Mouse (Mus musculus) activated CD4-positive, CD25-positive, alpha-beta regulatory T cell, adult 4 months (primary cell): ENCODE data around the gene Dapk2. TPM values are rescaled to one million over a fixed set of nuclear protein-coding genes. Genes with fewer than 3 reads are reported as not detected.
A peak's percentile ranks its signal among the peaks of the same experiment; 100 is the strongest.

Experiments
- ATAC-seq: one replicate; pipeline ENCODE4 v1.8.0; 2017
- polyA plus RNA-seq, 2 experiments: library from polyadenylated mRNA; unstranded; fragments of 100-300 nt; shearing (Covaris generic); gene quantifications; one replicate each; pipeline ENCODE4 v1.2.1; 2017

Gene Dapk2
- 1 to 10 TPM in 1 of 2 experiments, under 1 TPM in 1; 0.82 to 2.6 TPM for polyA plus RNA-seq

DNA sequence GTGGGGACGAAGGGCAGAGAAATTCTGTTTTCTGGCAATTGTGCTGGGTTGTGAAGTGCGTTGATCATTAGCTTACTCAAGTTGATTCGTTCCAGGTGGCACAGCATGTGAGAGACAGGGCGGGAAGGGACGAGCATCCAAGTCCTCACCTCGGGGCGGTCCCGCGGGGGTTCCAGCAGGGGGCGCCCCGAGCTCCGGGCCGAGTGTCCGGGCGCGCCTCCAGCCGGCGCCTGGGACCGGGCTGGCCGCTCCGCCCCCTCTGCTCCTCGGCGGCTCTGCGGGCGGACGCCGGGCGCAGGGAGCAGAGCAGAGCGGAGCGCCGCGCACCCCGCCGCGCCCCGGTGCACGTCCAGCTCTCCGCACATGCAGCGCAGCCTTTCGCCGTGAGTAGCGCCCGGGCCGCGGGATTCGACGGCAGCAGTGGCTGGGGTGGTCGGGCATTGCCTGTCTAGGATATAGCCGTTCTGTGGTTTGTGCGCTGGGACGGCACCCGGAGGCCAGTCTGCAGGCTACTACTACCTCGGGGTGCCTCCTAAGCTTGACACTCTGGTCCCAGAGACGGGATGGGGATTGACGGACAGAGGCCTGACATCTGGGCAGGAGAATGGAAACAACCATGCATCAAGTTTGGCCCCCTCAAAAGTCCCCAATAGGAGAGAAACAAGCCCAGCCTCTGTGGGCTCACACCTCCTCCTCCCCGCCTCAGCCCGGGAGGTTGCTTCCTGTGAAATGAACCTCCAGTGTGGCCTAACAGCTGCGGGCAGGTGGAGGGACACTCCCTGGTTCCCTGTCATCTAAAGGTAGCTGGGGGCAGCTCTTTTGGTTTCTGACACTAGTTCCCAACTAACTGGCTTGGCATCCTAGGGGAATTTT is at the start of gene Dapk2:
Dapk2 (plus strand) TSS at position 266 of the 873 bp plus-strand sequence.
- ATAC-seq, result peak; percentile 46

DNA sequence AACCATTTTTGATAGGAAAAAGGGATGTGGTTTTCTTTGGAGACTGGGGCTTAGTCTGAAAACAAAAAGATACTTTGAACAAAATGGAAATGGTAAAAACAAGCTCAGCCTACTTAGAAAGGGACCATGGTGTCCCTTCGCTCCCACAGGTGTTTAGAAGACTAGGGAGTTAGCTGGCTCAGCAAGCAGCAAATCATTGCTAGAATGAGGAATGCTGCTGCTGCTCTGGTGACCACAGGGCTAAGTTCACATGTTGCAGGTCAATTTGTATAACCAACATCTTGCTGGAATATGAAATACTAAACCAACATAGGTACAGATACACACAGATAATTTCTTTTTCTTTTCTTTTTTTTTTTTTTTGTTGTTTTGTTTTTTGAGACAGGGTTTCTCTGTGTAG is 48.4 kb upstream of the Dapk2 start:
- no peak for ATAC-seq

DNA sequence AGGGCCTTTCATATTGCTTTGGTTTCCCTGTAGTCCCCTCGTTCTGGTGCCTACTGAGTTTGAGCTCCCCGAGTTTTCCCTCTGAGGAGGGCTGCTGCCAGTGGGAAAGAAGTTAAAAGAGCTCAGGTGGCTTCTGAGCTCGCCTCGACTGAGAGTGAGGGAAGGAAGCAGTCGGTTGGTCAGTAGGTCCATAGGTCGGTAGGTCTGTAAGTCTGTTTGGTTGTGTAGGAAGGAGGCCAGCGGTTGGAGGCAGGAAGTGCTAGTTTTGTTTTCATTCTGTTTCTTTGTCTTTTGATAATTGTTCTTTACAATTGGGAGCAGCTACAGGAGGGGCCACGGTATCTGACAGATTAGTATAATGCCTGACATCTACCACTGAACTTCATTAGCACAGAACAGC is 47.9 kb upstream of the Dapk2 start:
- no peak for ATAC-seq

DNA sequence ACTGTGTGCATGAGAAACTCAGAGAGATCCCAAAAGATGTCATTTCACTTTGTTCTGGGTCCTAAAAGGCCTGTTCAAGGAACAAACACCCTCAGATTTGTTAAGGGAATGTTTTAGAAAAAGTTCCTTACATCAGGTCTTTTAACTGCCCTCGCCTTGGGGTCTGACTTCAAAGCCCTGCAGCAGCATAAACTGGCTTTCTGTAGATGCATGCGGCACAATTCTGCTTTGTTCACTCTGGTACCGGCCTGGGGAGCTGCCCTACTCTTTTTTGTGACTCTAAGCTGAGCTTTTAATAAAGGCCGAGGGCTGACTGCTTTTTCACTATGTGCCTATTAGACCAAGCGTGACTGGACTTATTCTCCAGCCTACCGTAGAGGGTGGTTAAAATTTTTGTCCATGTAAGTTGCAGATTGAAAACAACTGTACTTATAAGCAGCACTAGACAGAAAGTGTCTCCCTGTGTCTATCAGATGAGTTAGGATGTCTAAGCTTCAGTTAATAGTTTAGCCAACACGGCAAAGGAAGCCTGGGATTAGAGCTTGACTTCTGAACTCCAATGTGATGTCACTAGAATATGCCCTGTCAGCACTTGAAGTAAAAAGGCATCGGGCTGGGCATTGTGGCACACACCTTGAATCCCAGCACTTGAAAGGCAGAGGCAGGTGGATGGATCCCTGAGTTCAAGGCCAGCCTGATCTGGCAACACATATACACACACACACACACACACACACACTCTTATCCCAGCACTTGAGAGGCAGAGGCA is 47.2 kb upstream of the Dapk2 start:
- no peak for ATAC-seq

DNA sequence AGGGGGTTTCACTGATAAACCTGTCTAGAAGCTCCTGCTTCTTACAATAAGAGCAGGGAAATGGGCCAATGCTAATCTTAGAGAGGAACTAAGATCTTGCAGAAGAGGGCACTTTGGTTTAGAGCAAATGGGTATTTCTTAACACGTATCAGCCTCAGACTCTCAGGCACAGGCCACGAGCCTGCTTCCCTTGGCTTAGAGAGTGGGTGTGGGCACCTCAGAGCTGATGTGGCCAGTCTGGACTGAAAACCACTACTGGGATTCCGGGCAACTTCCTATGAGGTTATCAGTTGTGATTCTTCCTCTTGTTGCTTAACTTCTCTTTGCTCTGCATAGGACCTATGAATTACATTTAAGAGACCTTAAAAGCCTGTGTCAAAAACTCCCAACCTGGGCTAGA is 43.7 kb upstream of the Dapk2 start:
- no peak for ATAC-seq

DNA sequence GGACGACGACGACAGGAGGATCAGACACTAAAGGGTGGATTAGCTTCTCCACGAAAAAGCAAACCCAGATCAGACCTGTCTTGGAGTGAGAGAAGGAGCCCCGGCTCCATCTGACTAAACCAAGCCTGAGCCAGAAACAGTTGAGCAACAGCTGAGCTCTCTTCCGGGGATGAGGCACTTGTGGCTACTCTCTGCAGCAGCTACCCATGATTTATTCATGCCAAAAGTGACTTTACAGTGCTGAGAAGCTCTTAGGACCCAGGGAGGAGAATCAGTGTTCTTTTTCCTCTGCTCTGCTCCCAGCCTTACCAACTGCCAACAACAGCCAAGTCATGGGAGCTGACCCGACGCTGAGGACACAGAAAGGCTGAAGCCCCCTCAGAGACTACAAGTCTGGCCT is 41.1 kb upstream of the Dapk2 start:
- no peak for ATAC-seq

DNA sequence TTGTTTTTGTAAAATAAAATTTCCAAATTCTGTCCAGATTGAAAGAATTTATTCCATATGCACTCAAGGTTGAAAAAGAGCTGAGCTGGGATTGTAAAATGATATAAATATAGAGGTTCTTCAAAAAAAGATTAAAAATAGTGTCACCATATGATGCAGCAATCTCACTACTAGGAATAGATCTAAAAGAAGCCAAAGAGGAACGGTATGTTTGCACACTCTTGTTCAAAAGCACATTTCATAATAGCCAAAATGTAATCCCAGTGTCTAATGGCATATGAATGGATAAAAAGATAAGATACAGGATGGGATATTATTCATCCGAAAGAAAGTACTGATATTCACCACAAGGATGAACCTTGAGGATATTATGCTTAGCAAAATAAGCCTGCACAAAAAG is 38.5 kb upstream of the Dapk2 start:
- ATAC-seq, result no peak

DNA sequence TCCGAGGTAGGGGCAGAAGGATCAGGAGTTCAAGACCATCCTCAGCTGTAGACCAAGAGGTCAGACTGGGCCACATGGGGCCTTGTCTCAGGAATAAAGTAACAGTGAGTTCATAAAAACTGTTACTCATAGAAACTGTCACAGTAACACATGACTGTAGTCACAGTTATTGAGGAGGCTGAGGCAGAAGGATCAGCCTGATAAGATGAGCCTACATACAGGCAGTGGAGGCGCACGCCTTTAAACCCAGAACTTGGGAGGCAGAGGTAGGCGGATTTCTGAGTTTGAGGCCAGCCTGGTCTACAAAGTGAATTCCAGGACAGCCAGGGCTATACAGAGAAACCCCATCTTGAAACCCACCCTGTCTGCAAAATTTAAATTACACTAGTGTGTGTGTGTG is 37.9 kb upstream of the Dapk2 start:
- no peak for ATAC-seq

DNA sequence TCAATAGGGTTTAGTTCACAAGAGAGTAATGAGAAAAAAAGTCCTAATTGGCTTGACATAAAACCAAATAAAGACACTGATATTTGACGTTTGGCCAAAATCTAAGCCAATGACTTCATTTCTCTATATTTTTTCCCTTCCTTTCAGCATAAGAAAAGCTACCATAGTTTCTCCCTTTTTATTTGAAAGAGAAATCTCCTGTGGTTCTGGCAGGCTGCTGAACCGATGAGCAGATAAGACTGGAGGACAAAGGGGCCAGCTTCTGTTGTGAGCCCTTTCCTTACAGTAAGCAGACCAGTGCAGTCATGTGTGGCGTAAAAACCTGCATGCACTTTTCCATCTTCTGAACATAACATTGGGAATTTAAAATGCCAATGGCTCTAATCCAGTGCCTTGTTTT is 37.1 kb upstream of the Dapk2 start:
- no peak for ATAC-seq

DNA sequence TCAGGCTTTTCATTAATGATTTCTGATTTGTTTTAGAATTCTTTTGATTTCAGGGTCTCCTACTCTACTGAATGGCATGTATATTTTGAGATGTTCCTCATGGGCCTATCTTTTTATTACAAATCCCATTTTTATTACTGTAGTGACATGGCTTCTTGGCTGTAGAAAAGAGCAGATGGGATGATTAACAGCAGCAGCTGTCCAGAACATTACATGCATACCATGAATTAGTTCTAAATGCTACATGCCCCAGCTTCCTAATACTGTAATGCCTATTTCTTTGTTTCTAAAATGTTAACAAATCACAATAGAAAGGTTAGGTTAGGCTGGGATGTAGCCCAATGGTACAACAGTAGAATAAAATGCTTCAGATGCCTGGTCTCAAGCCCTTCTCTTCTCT is 36.6 kb upstream of the Dapk2 start:
- no peak for ATAC-seq

DNA sequence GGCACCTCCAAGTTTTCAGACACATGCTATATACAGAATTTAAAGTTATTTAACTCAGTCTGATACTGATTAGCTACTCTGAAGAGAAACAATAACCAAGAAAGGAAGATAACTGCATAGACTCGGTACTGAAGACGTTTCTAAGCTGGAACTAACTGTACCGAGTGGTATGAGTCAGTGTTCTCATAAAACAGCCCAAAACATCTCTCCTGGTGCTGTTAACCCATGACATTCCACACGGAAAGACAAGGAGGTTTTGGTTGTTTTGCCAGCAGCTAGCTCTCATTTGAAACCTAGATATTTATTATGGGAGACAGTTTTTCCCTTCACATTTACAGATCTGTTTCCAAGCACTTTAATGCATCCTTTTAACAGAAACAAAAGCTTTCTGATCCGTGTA is 34.4 kb upstream of the Dapk2 start:
- ATAC-seq, result no peak

DNA sequence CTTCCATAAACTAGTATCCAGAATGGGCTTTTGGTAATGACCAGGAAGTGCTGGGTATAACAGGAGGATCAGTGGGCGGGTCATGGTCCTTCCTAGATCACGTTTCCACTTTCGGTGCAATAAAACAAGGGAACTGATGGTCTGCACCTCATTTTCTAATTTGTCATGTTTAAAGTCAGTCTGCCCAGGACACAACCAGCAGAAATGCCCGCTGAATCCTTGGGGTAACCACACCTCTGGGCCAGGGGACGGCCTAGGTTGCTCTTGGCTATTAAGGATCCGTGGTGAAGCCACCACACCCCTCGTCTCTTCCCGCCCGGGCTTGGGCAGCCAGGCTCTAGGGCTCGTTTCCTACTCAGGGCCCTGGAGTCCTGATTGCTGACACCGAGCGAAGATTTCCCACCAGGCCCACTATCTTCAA is 33.9 kb upstream of the Dapk2 start:
- no peak for ATAC-seq

DNA sequence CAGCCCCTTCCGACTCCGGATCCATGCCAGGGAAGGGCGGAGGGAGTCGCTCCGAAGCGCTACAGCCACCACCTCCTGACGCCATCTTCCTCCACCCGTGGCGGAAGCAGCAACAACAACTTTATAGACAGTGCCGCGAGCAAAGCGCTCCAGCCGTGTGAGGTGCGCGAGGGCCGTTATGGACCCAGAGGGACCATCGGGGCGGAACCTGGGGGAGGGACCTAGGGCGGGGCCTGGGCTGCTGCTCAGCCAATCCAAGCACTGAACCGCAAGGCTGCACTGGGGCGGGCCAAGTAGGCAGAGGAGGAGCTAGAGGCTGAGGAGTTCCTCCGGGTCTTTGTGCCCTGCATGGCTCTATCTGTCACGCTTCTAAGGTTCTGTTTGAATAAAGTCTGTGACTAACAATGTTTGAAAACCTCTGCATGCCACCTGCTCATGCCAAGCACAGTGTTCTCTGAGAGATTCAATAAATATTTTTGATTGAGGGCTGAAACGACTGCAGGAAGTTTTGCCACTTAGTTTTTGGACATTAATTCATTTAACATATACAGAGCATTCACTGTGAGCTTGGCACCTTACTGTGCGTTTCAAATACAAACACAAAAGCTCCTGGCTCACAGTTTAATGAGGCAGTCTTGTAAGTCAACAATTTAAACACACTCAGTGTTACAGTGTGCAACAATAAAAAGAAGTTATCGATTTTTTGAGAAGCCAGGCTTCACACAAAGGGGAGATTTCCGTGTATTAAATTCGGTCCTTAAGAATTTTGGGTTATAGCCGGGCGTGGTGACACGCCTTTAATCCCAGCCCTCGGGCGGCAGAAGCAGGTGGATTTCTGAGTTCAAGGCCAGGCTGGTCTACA is 33.1 kb upstream of the Dapk2 start:
- peak; percentile 87 for ATAC-seq

DNA sequence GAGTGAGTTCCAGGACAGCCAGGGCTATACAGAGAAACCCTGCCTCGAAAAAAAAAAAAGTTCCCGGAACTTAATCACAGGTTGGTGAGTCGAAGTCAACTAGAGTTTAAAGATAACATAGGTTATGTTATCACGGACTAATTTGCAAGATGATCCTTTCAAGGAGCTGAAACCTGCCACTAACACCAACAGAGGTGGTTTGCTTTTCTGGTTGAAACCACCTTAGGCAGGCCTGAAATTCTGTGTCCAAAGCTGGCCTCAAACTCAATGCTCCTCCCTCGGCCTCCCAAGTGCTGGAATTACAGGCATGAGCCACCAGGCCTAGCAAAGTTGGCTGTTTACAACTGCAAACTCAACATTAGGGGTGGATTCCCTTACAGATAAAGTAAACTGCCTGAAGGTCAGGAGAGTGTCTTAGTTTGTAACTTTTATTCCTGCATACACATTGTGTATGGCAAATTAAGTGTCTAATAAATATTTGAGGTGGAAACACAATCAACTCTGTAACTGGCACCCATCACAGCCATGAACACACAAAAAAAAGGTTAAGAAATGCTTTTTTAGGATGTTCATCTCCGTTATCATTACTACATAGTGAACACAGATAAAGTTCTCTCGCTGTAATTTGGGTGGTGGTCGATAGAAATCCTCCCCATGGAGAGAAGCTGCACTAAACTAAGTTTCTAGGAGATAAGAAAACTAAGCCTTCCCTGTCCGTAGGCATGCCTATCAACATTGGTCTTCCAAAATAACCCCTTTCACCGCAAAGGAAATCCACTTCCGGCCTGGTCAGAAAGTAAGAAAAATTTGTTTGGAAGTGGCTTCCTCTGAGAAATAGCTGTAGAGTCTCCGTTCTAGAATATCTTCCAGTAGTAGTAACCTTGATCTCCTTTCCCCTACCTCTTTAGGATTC is 32.2 kb upstream of the Dapk2 start:
- peak; percentile 25 for ATAC-seq

DNA sequence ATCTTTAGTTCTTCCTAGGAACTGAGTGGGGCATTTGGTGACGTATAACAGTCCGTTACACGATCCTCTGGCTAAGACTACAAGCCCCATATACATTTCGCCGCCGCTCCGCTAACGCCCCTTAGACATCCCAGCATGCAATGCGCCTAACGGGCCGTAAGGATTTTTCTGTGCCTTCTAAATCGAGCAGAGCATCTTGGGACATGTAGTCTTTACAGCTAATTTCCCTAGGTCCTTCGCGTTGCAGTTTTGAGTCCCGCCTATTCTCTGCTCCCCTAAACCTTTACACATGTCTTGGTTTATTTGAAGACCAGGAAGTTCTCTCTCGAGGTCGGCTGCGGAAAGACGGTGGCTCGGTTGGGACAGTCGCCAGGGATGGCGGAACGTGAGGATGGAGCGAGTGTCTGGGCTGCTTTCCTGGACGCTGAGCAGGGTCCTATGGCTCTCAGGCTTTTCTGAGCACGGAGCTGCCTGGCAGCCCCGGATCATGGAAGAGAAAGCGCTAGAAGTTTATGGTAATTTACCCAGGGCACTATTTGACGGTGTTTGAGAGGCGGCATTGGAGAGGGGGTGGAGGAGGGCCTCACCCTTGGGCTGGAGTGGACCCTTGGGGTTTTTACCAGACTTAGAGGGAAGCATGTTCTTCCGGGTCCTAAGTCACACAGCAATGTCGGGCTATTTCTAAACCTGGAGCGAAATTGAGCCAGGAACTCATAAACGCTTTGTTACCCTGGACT is 31.4 kb upstream of the Dapk2 start, which contains the start of the genes Snx1 and Ciao2a:
Snx1 (minus strand) TSS at position 132 of the 737 bp plus-strand sequence.
Ciao2a (plus strand) TSS at position 156 of the 737 bp plus-strand sequence.
- peak; percentile 78 for ATAC-seq

DNA sequence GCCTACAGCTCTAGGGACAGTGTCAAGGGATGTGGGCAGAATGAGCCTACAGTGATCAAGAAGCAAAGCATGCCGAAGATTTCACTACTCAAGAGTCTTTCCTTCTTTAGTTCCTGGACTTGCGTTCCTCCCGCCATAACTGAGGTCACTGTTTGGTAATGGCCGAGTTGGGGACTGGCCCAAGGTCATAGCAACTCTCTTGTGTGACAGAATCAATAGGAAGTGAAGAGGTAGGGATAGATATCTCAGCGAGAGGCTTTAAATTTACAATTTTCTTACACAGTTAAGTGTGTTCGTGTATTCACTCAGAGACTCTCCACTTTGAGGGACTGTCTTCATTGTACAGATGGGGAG is 30.9 kb upstream of the Dapk2 start:
- ATAC-seq, result no peak

DNA sequence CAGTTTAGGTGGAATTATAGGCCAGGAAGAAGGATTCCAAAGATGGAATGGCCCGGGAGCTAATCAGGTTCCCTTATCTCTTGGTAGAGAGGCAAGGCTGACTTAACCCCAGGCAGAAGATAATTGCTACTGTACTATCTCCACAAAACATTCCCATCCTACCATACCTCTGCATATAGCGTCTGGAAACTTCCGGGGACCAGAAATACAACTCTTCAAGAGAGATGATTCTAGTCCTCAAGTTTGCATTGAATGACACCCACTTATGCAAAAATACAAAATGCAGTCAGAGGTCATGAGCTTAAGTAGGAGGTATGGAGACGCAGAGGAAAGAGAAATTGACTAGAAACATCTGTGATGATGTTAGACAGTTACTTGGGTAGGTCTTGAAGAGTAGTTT is 30.1 kb upstream of the Dapk2 start:
- no peak for ATAC-seq

DNA sequence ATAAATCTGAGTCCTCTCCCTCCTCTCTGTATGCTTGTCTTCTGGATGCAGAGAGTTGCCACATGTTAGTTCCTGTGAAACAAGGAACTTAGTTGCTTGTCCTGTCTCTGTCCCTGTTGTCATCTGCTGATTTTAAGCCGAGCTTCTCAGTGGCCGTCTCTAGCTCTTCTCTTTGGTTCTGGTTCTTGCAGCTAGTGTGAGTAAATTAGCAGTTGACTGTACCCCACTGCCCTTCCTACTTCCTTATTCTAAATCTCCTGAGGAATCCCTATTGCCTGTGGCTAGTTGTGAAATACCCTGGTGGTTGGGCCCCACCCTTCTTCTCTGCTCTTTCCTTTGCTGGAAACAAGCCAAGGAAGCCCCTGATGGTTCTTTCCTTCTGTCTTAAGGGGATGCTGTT is 26.6 kb upstream of the Dapk2 start:
- no peak for ATAC-seq

DNA sequence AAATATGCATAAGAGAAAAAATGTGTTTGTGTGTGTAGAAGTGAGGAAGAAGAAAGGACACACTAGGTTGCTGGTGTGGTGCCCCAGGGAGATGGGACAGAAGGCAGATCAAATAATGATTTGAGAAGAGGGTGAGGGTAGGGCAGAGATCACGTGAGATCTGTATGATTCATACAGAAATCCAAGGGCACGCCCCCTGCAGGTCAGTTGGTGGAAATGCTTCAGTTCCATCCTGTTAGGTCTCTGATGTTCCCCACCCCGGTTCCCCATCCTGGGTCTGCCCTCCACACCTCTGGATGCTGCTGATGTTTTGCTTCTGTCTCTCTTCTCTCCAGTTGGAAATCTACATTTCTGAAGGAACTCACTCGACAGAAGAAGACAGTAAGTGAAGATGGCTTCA is 22.1 kb upstream of the Dapk2 start:
- no peak for ATAC-seq

DNA sequence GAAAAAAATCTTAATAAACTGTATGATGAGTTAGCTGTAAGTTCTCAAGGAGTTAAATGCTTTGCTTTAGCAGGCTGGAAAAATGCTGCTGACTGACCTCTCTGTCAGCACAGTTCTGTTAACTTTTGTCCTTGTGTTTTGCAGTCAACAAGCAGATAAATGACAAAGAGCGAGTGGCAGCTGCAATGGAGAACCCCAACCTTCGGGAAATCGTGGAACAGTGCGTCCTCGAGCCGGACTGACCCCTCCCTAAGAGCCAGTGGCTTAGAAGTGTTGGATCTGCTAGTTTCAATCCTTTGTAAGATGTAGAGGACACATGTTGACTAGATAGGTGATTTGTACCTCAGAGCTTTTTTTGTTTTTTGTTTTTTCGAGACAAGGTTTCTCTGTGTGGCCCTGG is 19.8 kb upstream of the Dapk2 start:
- no peak for ATAC-seq

DNA sequence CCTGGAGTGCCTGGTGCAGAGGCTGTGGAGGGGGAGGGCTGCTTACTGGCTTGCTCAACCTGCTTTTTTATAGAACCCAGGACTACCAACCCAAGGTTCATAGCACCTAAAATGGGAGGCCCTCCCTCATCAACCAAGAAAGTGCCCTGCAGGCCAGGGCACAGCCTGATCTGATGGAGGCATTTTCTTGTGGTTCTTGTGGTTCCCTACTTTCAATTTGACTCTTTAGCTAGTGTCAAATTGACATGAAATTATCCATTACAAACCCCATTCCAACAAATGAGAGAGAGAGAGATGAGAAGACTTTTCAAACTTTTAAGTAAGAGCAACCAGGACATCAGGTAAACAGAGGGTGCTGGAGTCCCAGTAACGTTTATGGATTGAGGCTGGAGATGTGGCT is 15.8 kb upstream of the Dapk2 start:
- no peak for ATAC-seq
